Mouse (Mus musculus) ES-E14 (cell line): Measurements from ENCODE around the gene Dscam.

Source experiments
- MAFK ChIP-seq: IDR thresholded peaks from 2 replicates; pipeline ENCODE4 v1.6.1; 2014; ENCODE audit warnings: mild to moderate bottlenecking, low read depth, low read length, inconsistent platforms; ENCODE audit not compliant: insufficient read depth
- ZC3H11A ChIP-seq: IDR thresholded peaks from 2 replicates; pipeline ENCODE4 v1.6.1; 2012; ENCODE audit warnings: low read depth, mild to moderate bottlenecking, inconsistent platforms, low read length, borderline replicate concordance
- ZNF384 ChIP-seq: IDR thresholded peaks from 2 replicates; pipeline ENCODE4 v1.6.1; 2012; ENCODE audit warnings: low read depth, low read length, inconsistent platforms

GRCm38 (mm10) chr16:96722135-96722534 is 448.4 kb downstream of the Dscam start:
- TF ChIP-seq ZNF384, result no peak
- no peak for TF ChIP-seq MAFK
- TF ChIP-seq ZC3H11A, result no peak
